Mouse (Mus musculus): ENCODE measurements around the gene Zfp689. TPM values are rescaled to one million over a fixed set of nuclear protein-coding genes. Genes with fewer than 3 reads are reported as not detected.
"Not testable (repeated sequence)": the region's sequence is repeated elsewhere in the genome, so short reads cannot be mapped to it uniquely, and the experiment has no call there.

Zfp689 gene
- polyA plus RNA-seq, 1 experiment: 2.1 TPM

GRCm38 (mm10) chr7:127491846-127492245 is 42.9 kb upstream of the Zfp689 start:
- no peak overlapping the region for H3ac ChIP-seq (ENCODE audit: control insufficient read depth, insufficient read length)
- no peaks in the 10 kb centered on the region for H3K79me2 ChIP-seq (ENCODE audit: control insufficient read depth, insufficient read depth)
- TF ChIP-seq CEBPB (IDR thresholded peaks at IDR 0.05; ENCODE audit: insufficient read depth, poor library complexity, severe bottlenecking): no peak
- TF ChIP-seq E2F4 (IDR thresholded peaks at IDR 0.05; ENCODE audit: insufficient read depth): no peak
- no peak for TF ChIP-seq MYOD1 (IDR thresholded peaks at IDR 0.05; ENCODE audit: control insufficient read depth in 1 of 3, insufficient read length in 2 of 3, low read depth in 2 of 3)
- TF ChIP-seq TCF3 (IDR thresholded peaks at IDR 0.05; ENCODE audit: insufficient read length, low read depth): no peak
- no peak for TF ChIP-seq MAX (IDR thresholded peaks at IDR 0.05; ENCODE audit: low read depth)
- no peak for TF ChIP-seq POLR2A (IDR thresholded peaks at IDR 0.05; ENCODE audit: insufficient read length, low read depth)
- TF ChIP-seq TCF12 (IDR thresholded peaks at IDR 0.05; ENCODE audit: insufficient read depth, poor library complexity, severe bottlenecking): no peak
- no peaks in the 10 kb centered on the region for H3K27me3 ChIP-seq (ENCODE audit: control insufficient read depth, insufficient read depth, insufficient read length)
- no peak overlapping the region for H3K4me2 ChIP-seq (ENCODE audit: low read depth)
- H3K36me3 ChIP-seq (ENCODE audit: control insufficient read depth, insufficient read depth): peaks cover 7% of the 10 kb centered on the region
- H3K4me3 ChIP-seq: no peak overlapping the region

- no peak overlapping the region for H3K4me3 ChIP-seq
These were observed 41.0 kb upstream of the Zfp689 start for GRCm38 (mm10) chr7:127489982-127490381.

GRCm38 (mm10) chr7:127488364-127488763 is 39.4 kb upstream of the Zfp689 start:
- H3K27me3 ChIP-seq (ENCODE audit: control insufficient read depth, insufficient read depth, insufficient read length); H3K79me2 ChIP-seq (ENCODE audit: control insufficient read depth, insufficient read depth); H3K4me3 ChIP-seq; H3K4me2 ChIP-seq (ENCODE audit: low read depth); H3ac ChIP-seq (ENCODE audit: control insufficient read depth, insufficient read length): not testable (repeated sequence)
- peaks cover 12% of the 10 kb centered on the region for H3K36me3 ChIP-seq (ENCODE audit: control insufficient read depth, insufficient read depth)

More at GRCm38 (mm10) chr7:127489982-127490381, 41.0 kb upstream of the Zfp689 start:
- Histone ChIP-seq H3K27me3 (ENCODE audit: control insufficient read depth, insufficient read depth, insufficient read length) (no peaks in the 10 kb centered on the region), H3K79me2 (ENCODE audit: control insufficient read depth, insufficient read depth) (no peaks in the 10 kb centered on the region), H3ac (ENCODE audit: control insufficient read depth, insufficient read length) (no peak overlapping the region), H3K36me3 (ENCODE audit: control insufficient read depth, insufficient read depth) (peaks cover 12% of the 10 kb centered on the region), H3K4me2 (ENCODE audit: low read depth) (no peak overlapping the region)
- TF ChIP-seq CEBPB (IDR thresholded peaks at IDR 0.05; ENCODE audit: insufficient read depth, poor library complexity, severe bottlenecking) (no peak), E2F4 (IDR thresholded peaks at IDR 0.05; ENCODE audit: insufficient read depth) (no peak), POLR2A (IDR thresholded peaks at IDR 0.05; ENCODE audit: insufficient read length, low read depth) (no peak), POLR2AphosphoS2 (IDR thresholded peaks at IDR 0.05; ENCODE audit: insufficient read length, low read depth) (no peak), REST (IDR thresholded peaks at IDR 0.05; ENCODE audit: insufficient read depth, insufficient read length) (no peak), MAX (IDR thresholded peaks at IDR 0.05; ENCODE audit: low read depth) (no peak), TCF12 (IDR thresholded peaks at IDR 0.05; ENCODE audit: insufficient read depth, poor library complexity, severe bottlenecking) (no peak), MYOG (IDR thresholded peaks at IDR 0.05; ENCODE audit: control insufficient read depth in 1 of 3, insufficient read depth in 1 of 3, insufficient read length in 2 of 3, low read depth in 2 of 3) (no peak), USF1 (IDR thresholded peaks at IDR 0.05; ENCODE audit: low read depth) (no peak), MYOD1 (IDR thresholded peaks at IDR 0.05; ENCODE audit: control insufficient read depth in 1 of 3, insufficient read length in 2 of 3, low read depth in 2 of 3) (no peak), TCF3 (IDR thresholded peaks at IDR 0.05; ENCODE audit: insufficient read length, low read depth) (no peak), SRF (IDR thresholded peaks at IDR 0.05; ENCODE audit: control insufficient read depth, insufficient read length, low read depth) (no peak)

GRCm38 (mm10) chr7:127485416-127485815 is 36.5 kb upstream of the Zfp689 start:
- TF ChIP-seq REST (IDR thresholded peaks at IDR 0.05; ENCODE audit: insufficient read depth, insufficient read length) (no peak), POLR2AphosphoS2 (IDR thresholded peaks at IDR 0.05; ENCODE audit: insufficient read length, low read depth) (no peak), USF1 (IDR thresholded peaks at IDR 0.05; ENCODE audit: low read depth) (no peak), CEBPB (IDR thresholded peaks at IDR 0.05; ENCODE audit: insufficient read depth, poor library complexity, severe bottlenecking) (no peak), TCF12 (IDR thresholded peaks at IDR 0.05; ENCODE audit: insufficient read depth, poor library complexity, severe bottlenecking) (no peak), E2F4 (IDR thresholded peaks at IDR 0.05; ENCODE audit: insufficient read depth) (no peak), MYOG (IDR thresholded peaks at IDR 0.05; ENCODE audit: control insufficient read depth in 1 of 3, insufficient read depth in 1 of 3, insufficient read length in 2 of 3, low read depth in 2 of 3) (no peak), POLR2A (IDR thresholded peaks at IDR 0.05; ENCODE audit: insufficient read length, low read depth) (no peak), MAX (IDR thresholded peaks at IDR 0.05; ENCODE audit: low read depth) (no peak), TCF3 (IDR thresholded peaks at IDR 0.05; ENCODE audit: insufficient read length, low read depth) (no peak), MYOD1 (IDR thresholded peaks at IDR 0.05; ENCODE audit: control insufficient read depth in 1 of 3, insufficient read length in 2 of 3, low read depth in 2 of 3) (no peak), SRF (IDR thresholded peaks at IDR 0.05; ENCODE audit: control insufficient read depth, insufficient read length, low read depth) (no peak)
- Histone ChIP-seq H3K36me3 (ENCODE audit: control insufficient read depth, insufficient read depth) (peaks cover 14% of the 10 kb centered on the region), H3K27me3 (ENCODE audit: control insufficient read depth, insufficient read depth, insufficient read length) (no peaks in the 10 kb centered on the region)

GRCm38 (mm10) chr7:127480321-127480720 is 31.4 kb upstream of the Zfp689 start:
- no peaks in the 10 kb centered on the region for H3K27me3 ChIP-seq (ENCODE audit: control insufficient read depth, insufficient read depth, insufficient read length)
- H3K4me2 ChIP-seq (ENCODE audit: low read depth): peak overlapping the region; percentile 81
- TF ChIP-seq SRF (IDR thresholded peaks at IDR 0.05; ENCODE audit: control insufficient read depth, insufficient read length, low read depth): no peak
- no peak for TF ChIP-seq MAX (IDR thresholded peaks at IDR 0.05; ENCODE audit: low read depth)
- TF ChIP-seq MYOG (IDR thresholded peaks at IDR 0.05; ENCODE audit: control insufficient read depth in 1 of 3, insufficient read depth in 1 of 3, insufficient read length in 2 of 3, low read depth in 2 of 3): no peak
- no peak for TF ChIP-seq REST (IDR thresholded peaks at IDR 0.05; ENCODE audit: insufficient read depth, insufficient read length)
- no peak for TF ChIP-seq POLR2AphosphoS2 (IDR thresholded peaks at IDR 0.05; ENCODE audit: insufficient read length, low read depth)
- H3K79me2 ChIP-seq (ENCODE audit: control insufficient read depth, insufficient read depth): peaks cover 48% of the 10 kb centered on the region
- no peak overlapping the region for H3ac ChIP-seq (ENCODE audit: control insufficient read depth, insufficient read length)
- peaks cover 25% of the 10 kb centered on the region for H3K36me3 ChIP-seq (ENCODE audit: control insufficient read depth, insufficient read depth)
- H3K4me3 ChIP-seq: peak overlapping the region; percentile 81

More at GRCm38 (mm10) chr7:127485416-127485815, 36.5 kb upstream of the Zfp689 start:
- H3ac ChIP-seq (ENCODE audit: control insufficient read depth, insufficient read length): no peak overlapping the region
- H3K4me2 ChIP-seq (ENCODE audit: low read depth): no peak overlapping the region
- peaks cover 31% of the 10 kb centered on the region for H3K79me2 ChIP-seq (ENCODE audit: control insufficient read depth, insufficient read depth)
- H3K4me3 ChIP-seq: no peak overlapping the region
